Mouse (Mus musculus) MEL (cell line): ENCODE results near the gene Lamtor1. TPM values are rescaled to one million over a fixed set of nuclear protein-coding genes. Genes with fewer than 3 reads are reported as not detected.
A peak's percentile ranks its signal among the peaks of the same experiment; 100 is the strongest.

Source experiments
- DNase-seq: peaks from one replicate; pipeline ENCODE4 v3.0.0; 2011; ENCODE audit warnings: low read depth, low spot score
- H3K27ac ChIP-seq: 2 replicates; pipeline ENCODE4 v1.5.1; 2012; ENCODE audit warnings: low read depth, mild to moderate bottlenecking, control low read depth, low read length, moderate library complexity; ENCODE audit not compliant: control insufficient read depth
- H3K27me3 ChIP-seq, 2 experiments: fragments of 150-350 bp in 1 of 2; sonication (generic) in 1 of 2; 2 replicates each; pipeline ENCODE4 v1.6.1; 2012; ENCODE audit warnings: low read length in 2 of 2, mild to moderate bottlenecking in 2 of 2, improper control_type of control experiment in 1 of 2, moderate library complexity in 1 of 2; ENCODE audit not compliant: insufficient read depth in 2 of 2, control insufficient read depth in 1 of 2
- H3K36me3 ChIP-seq, 2 experiments: 2 replicates each; pipeline ENCODE4 v1.6.1; 2012 to 2014; ENCODE audit warnings: low read length in 2 of 2, improper control_type of control experiment in 1 of 2, inconsistent platforms in 1 of 2, mild to moderate bottlenecking in 1 of 2; ENCODE audit not compliant: insufficient read depth in 2 of 2, control insufficient read depth in 1 of 2
- H3K4me1 ChIP-seq, 2 experiments: fragments of 150-350 bp in 1 of 2; sonication (generic) in 1 of 2; 2 replicates each; pipeline ENCODE4 v1.6.1; 2012; ENCODE audit warnings: low read length in 2 of 2, improper control_type of control experiment in 1 of 2, mild to moderate bottlenecking in 1 of 2; ENCODE audit not compliant: insufficient read depth in 2 of 2, control insufficient read depth in 1 of 2
- H3K4me3 ChIP-seq, 2 experiments: fragments of 150-350 bp in 1 of 2; sonication (generic) in 1 of 2; 2 replicates each; pipeline ENCODE4 v1.5.1; 2012; ENCODE audit warnings: low read depth in 2 of 2, low read length in 2 of 2, mild to moderate bottlenecking in 2 of 2, moderate library complexity in 2 of 2, control low read depth in 1 of 2, improper control_type of control experiment in 1 of 2; ENCODE audit not compliant: control insufficient read depth in 1 of 2, insufficient read depth in 1 of 2
- H3K79me2 ChIP-seq: 2 replicates; pipeline ENCODE4 v1.6.1; 2012; ENCODE audit warnings: mild to moderate bottlenecking, low read length, moderate library complexity; ENCODE audit not compliant: control insufficient read depth, poor library complexity, insufficient read depth
- H3K9ac ChIP-seq: 2 replicates; pipeline ENCODE4 v1.6.1; 2012; ENCODE audit warnings: low read depth, mild to moderate bottlenecking, control low read depth, low read length, moderate library complexity; ENCODE audit not compliant: control insufficient read depth, poor library complexity, severe bottlenecking
- H3K9me3 ChIP-seq: fragments of 150-350 bp; sonication (generic); replicated peaks from 2 replicates; pipeline ENCODE4 v1.6.1; 2012; ENCODE audit warnings: mild to moderate bottlenecking, low read length, improper control_type of control experiment, moderate library complexity; ENCODE audit not compliant: insufficient read depth
- BHLHE40 ChIP-seq: IDR thresholded peaks from 2 replicates; pipeline ENCODE4 v1.6.1; 2012; ENCODE audit warnings: low read depth, mild to moderate bottlenecking, inconsistent platforms, low read length, improper control_type of control experiment, borderline replicate concordance
- CTCF ChIP-seq, 3 experiments: IDR thresholded peaks in 2 of 3; conservative IDR thresholded peaks in 1 of 3; 2 replicates each; pipeline ENCODE4 v1.5.1; 2011 to 2012; ENCODE audit warnings: low read length in 3 of 3, low read depth in 2 of 3, mild to moderate bottlenecking in 2 of 3, improper control_type of control experiment in 1 of 3, inconsistent platforms in 1 of 3, mixed read lengths in 1 of 3, moderate library complexity in 1 of 3; ENCODE audit not compliant: control insufficient read depth in 1 of 3, insufficient read depth in 1 of 3, poor library complexity in 1 of 3, severe bottlenecking in 1 of 3
- E2F4 ChIP-seq: IDR thresholded peaks from 2 replicates; pipeline ENCODE4 v1.6.1; 2011; ENCODE audit warnings: low read depth, low read length, improper control_type of control experiment, borderline replicate concordance
- ELF1 ChIP-seq: IDR thresholded peaks from 2 replicates; pipeline ENCODE4 v1.6.1; 2014; ENCODE audit warnings: low read depth, mild to moderate bottlenecking, inconsistent platforms, low read length, improper control_type of control experiment, moderate library complexity
- ETS1 ChIP-seq: IDR thresholded peaks from 2 replicates; pipeline ENCODE4 v1.6.1; 2012; ENCODE audit warnings: low read depth, mild to moderate bottlenecking, inconsistent platforms, low read length, improper control_type of control experiment, moderate library complexity
- GABPA ChIP-seq: IDR thresholded peaks from 2 replicates; pipeline ENCODE4 v1.6.1; 2012; ENCODE audit warnings: low read depth, mild to moderate bottlenecking, inconsistent platforms, low read length, improper control_type of control experiment, moderate library complexity
- GATA1 ChIP-seq: IDR thresholded peaks from 2 replicates; pipeline ENCODE4 v1.6.1; 2011; ENCODE audit warnings: low read depth, low read length, improper control_type of control experiment
- KAT2A ChIP-seq: conservative IDR thresholded peaks from 2 replicates; pipeline ENCODE4 v1.6.1; 2012; ENCODE audit warnings: low read depth, low read length, improper control_type of control experiment, inconsistent platforms
- MAZ ChIP-seq: IDR thresholded peaks from 2 replicates; pipeline ENCODE4 v1.6.1; 2012; ENCODE audit warnings: low read depth, mild to moderate bottlenecking, inconsistent platforms, low read length, improper control_type of control experiment
- MEF2A ChIP-seq: IDR thresholded peaks from 2 replicates; pipeline ENCODE4 v1.6.1; 2014; ENCODE audit warnings: low read depth, mild to moderate bottlenecking, inconsistent platforms, low read length, improper control_type of control experiment; ENCODE audit not compliant: poor library complexity, insufficient replicate concordance, severe bottlenecking; ENCODE audit errors: extremely low read depth
- MXI1 ChIP-seq: IDR thresholded peaks from 2 replicates; pipeline ENCODE4 v1.6.1; 2011; ENCODE audit warnings: mild to moderate bottlenecking, low read depth, low read length, improper control_type of control experiment
- MYC ChIP-seq: IDR thresholded peaks from 2 replicates; pipeline ENCODE4 v1.6.1; 2011; ENCODE audit warnings: low read depth, mild to moderate bottlenecking, low read length, improper control_type of control experiment, moderate library complexity
- NRF1 ChIP-seq: IDR thresholded peaks from 2 replicates; pipeline ENCODE4 v1.6.1; 2014; ENCODE audit warnings: low read depth, mild to moderate bottlenecking, inconsistent platforms, low read length, improper control_type of control experiment, moderate library complexity; ENCODE audit not compliant: poor library complexity, insufficient read depth, severe bottlenecking
- POLR2AphosphoS5 ChIP-seq: IDR thresholded peaks from 2 replicates; pipeline ENCODE4 v1.6.1; 2012; ENCODE audit warnings: low read depth, borderline replicate concordance, mild to moderate bottlenecking, inconsistent platforms, low read length, moderate library complexity, mixed read lengths
- RCOR1 ChIP-seq: IDR thresholded peaks from 2 replicates; pipeline ENCODE4 v1.6.1; 2012; ENCODE audit warnings: low read depth, mild to moderate bottlenecking, inconsistent platforms, low read length, improper control_type of control experiment
- SIN3A ChIP-seq: IDR thresholded peaks from 2 replicates; pipeline ENCODE4 v1.6.1; 2012; ENCODE audit warnings: low read length, improper control_type of control experiment, inconsistent platforms
- SMC3 ChIP-seq: IDR thresholded peaks from 2 replicates; pipeline ENCODE4 v1.6.1; 2011; ENCODE audit warnings: low read depth, low read length, improper control_type of control experiment
- TCF12 ChIP-seq: IDR thresholded peaks from 2 replicates; pipeline ENCODE4 v1.6.1; 2014; ENCODE audit warnings: low read depth, mild to moderate bottlenecking, inconsistent platforms, low read length, improper control_type of control experiment, moderate library complexity
- UBTF ChIP-seq: IDR thresholded peaks from 2 replicates; pipeline ENCODE4 v1.6.1; 2012; ENCODE audit warnings: low read depth, mild to moderate bottlenecking, inconsistent platforms, low read length, improper control_type of control experiment, moderate library complexity, borderline replicate concordance; ENCODE audit not compliant: insufficient read depth
- USF1 ChIP-seq: IDR thresholded peaks from 2 replicates; pipeline ENCODE4 v1.6.1; 2014; ENCODE audit warnings: low read depth, mild to moderate bottlenecking, inconsistent platforms, low read length, improper control_type of control experiment, moderate library complexity
- USF2 ChIP-seq, 2 experiments: IDR thresholded peaks; 2 replicates each; pipeline ENCODE4 v1.6.1; 2011 to 2012; ENCODE audit warnings: improper control_type of control experiment in 2 of 2, low read length in 2 of 2, borderline replicate concordance in 1 of 2, inconsistent platforms in 1 of 2, low read depth in 1 of 2, mild to moderate bottlenecking in 1 of 2; ENCODE audit not compliant: insufficient read depth in 1 of 2
- ZC3H11A ChIP-seq: IDR thresholded peaks from 2 replicates; pipeline ENCODE4 v1.6.1; 2012; ENCODE audit warnings: low read depth, mild to moderate bottlenecking, inconsistent platforms, low read length, improper control_type of control experiment
- ZKSCAN1 ChIP-seq: IDR thresholded peaks from 2 replicates; pipeline ENCODE4 v1.6.1; 2012; ENCODE audit warnings: low read depth, mild to moderate bottlenecking, inconsistent platforms, low read length, improper control_type of control experiment, moderate library complexity
- ZMIZ1 ChIP-seq: IDR thresholded peaks from 2 replicates; pipeline ENCODE4 v1.6.1; 2012; ENCODE audit warnings: low read depth, mild to moderate bottlenecking, inconsistent platforms, low read length, improper control_type of control experiment, moderate library complexity
- ZNF384 ChIP-seq: IDR thresholded peaks from 2 replicates; pipeline ENCODE4 v1.6.1; 2012; ENCODE audit warnings: low read depth, mild to moderate bottlenecking, inconsistent platforms, low read length, improper control_type of control experiment
- polyA plus RNA-seq, 2 experiments: library from polyadenylated mRNA; stranded (reverse) in 1 of 2; unstranded in 1 of 2; fragments of >175 nt in 1 of 2; fragments of >200 nt in 1 of 2; gene quantifications; 2 replicates each; pipeline versions ENCODE4 v1.2.1 to v1.2.4; 2012; ENCODE audit warnings: low replicate concordance in 2 of 2, low read depth in 1 of 2; ENCODE audit not compliant: insufficient read length in 2 of 2, insufficient read depth in 1 of 2, missing spikeins in 1 of 2
- total RNA-seq: library from RNA; depleted of rRNA; stranded (reverse); fragments of 300-350 nt; gene quantifications from 2 replicates; pipeline ENCODE4 v1.2.3, GENCODE M21; 2012

Lamtor1 gene
- total and polyA plus RNA-seq, 3 experiments: 79.5 to 115 TPM; not detected in 1

DNA sequence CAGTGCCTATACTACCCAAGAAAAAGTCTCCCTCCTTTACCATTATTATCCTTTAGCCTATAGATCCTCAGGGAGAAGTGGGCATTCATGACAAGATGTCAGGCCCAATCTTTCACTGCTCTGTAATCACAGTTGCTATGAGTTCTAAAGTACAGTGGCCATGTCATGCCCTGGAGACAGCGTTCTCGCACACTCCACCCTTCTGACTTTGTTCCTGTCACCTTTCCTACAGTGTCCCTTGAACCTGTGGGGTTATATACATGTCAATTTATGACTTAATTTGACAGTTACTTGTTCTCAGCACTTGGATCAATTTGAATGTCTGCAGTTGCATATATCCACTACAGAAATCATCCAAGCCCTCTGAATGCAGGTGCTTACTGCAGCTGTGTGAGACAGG is 57.1 kb downstream of the Lamtor1 start:
- peaks cover 6 to 14% of the 10 kb centered on the region in 2 experiments; a peak in 3 of 4 replicates for H3K4me1 ChIP-seq
- no peak for TF ChIP-seq UBTF
- no peak for TF ChIP-seq BHLHE40
- no peak for TF ChIP-seq RCOR1
- TF ChIP-seq ZMIZ1: no peak
- no peak for TF ChIP-seq TCF12
- no peak for TF ChIP-seq KAT2A
- no peak for TF ChIP-seq E2F4
- TF ChIP-seq ZKSCAN1: no peak
- no peak for TF ChIP-seq ELF1
- TF ChIP-seq USF2 (IDR thresholded peaks at IDR 0.05; ENCODE audit: borderline replicate concordance in 1 of 2, insufficient read depth in 1 of 2, low read depth in 1 of 2, low read length in 2 of 2): no peak
- TF ChIP-seq MEF2A: no peak
- no peak for TF ChIP-seq ZNF384
- no peak for TF ChIP-seq USF1
- TF ChIP-seq CTCF (IDR thresholded peaks at IDR 0.05 in 2 of 3, conservative IDR thresholded peaks at IDR 0.05 in 1 of 3; ENCODE audit: control insufficient read depth in 1 of 3, insufficient read depth in 1 of 3, low read depth in 2 of 3, low read length in 3 of 3, poor library complexity in 1 of 3, severe bottlenecking in 1 of 3): no peak
- TF ChIP-seq NRF1: no peak
- TF ChIP-seq SMC3: no peak
- TF ChIP-seq GABPA: no peak
- TF ChIP-seq ETS1: no peak
- TF ChIP-seq, all 39 proteins: peak for 0
- Histone ChIP-seq H3K79me2 (peaks cover 18% of the 10 kb centered on the region), H3K9me3 (no peaks in the 10 kb centered on the region), H3K4me3 (no peak overlapping the region), H3K27me3 (no peaks in the 10 kb centered on the region), H3K36me3 (peaks cover 0 to 34% of the 10 kb centered on the region in 2 experiments; a peak in 2 of 4 replicates), H3K27ac (no peak overlapping the region), H3K9ac (no peak overlapping the region)
- DNase-seq: no peak

DNA sequence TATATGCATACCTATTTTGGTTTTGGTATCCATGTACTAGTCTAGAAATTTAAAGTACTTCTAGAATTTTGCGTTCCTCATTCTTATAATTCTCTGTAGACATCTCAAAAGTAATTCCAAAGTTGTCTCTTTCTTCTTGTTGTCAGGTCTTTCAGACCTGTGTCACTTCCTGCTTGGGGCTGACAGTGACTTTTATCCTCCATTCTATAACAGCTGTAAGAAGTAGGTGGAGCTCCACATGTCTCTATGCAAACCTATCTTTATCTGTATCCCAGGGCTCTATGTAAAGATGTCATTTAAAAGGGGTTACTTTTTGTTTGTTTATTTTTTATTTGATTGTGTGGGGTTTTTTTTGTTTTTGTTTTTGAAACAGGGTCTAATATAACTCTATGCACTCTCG is 57.9 kb downstream of the Lamtor1 start:
- Histone ChIP-seq H3K36me3 (peaks cover 0 to 34% of the 10 kb centered on the region in 2 experiments; a peak in 2 of 4 replicates), H3K4me3 (no peak overlapping the region), H3K4me1 (peaks cover 6 to 14% of the 10 kb centered on the region in 2 experiments; a peak in 3 of 4 replicates), H3K9ac (no peak overlapping the region), H3K27ac (no peak overlapping the region), H3K27me3 (no peaks in the 10 kb centered on the region), H3K9me3 (no peaks in the 10 kb centered on the region), H3K79me2 (peaks cover 17% of the 10 kb centered on the region)
- peak; percentile 67 for DNase-seq
- TF ChIP-seq MXI1: peak; percentile 73; the same call in 1 of the 2 replicates
- no peak for TF ChIP-seq MAZ
- TF ChIP-seq ZC3H11A: no peak
- TF ChIP-seq UBTF: no peak
- no peak for TF ChIP-seq ZMIZ1
- TF ChIP-seq GATA1: no peak
- 0 out of 2 replicates have a peak, but pooled peaks have one; percentile 33 for TF ChIP-seq MYC
- TF ChIP-seq ELF1: peak; percentile 59
- TF ChIP-seq SIN3A: peak; percentile 87
- no peak for TF ChIP-seq POLR2AphosphoS5
- peak; percentile 92 for TF ChIP-seq ETS1
